Mouse (Mus musculus) small intestine, adult 2 months (tissue): ENCODE measurements at regions not wholly inside any gene's neighbourhood (a gene's known extent, or its start where the extent isn't known, plus 50 kb on each side); places are given as distances from the start of the nearest gene placed in this dataset.

Source experiments
- CTCF ChIP-seq: fragments of 200-500 bp; IDR thresholded peaks from 2 replicates; pipeline ENCODE4 v1.5.1; 2012; ENCODE audit warnings: low read depth, mild to moderate bottlenecking, control low read depth, inconsistent platforms, low read length, moderate library complexity, mixed read lengths; ENCODE audit not compliant: insufficient replicate concordance, insufficient read length; ENCODE audit errors: extremely low read depth
- POLR2A ChIP-seq: fragments of 200-500 bp; IDR thresholded peaks from 2 replicates; pipeline ENCODE4 v1.6.1; 2012; ENCODE audit warnings: low read depth, mild to moderate bottlenecking, control low read depth, inconsistent platforms, low read length, moderate library complexity

DNA sequence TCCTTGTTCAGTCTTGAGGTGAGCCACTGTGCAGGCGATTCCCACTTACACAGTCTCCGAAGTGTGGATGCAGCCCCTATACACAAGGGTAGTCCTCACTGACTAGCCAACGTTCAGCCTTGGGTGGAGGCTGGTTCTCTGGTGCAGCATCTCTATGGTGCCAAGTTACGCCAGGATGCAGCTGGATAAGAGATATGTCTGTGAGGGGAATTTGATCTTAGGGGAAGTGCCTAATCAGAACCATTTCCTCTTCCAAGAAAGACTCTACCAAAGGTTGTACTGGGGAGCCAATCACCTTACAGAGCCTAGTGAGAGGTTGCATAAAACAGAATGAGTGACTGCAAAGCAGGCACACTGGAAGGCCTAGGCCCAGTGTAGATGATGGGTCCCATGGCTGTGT is 71.0 kb upstream of the Kcnk2 start:
- TF ChIP-seq CTCF (no peak), POLR2A (no peak)
